Comparison of ENCODE assay signal across 20 mouse cellular contexts in the genomic region with DNA sequence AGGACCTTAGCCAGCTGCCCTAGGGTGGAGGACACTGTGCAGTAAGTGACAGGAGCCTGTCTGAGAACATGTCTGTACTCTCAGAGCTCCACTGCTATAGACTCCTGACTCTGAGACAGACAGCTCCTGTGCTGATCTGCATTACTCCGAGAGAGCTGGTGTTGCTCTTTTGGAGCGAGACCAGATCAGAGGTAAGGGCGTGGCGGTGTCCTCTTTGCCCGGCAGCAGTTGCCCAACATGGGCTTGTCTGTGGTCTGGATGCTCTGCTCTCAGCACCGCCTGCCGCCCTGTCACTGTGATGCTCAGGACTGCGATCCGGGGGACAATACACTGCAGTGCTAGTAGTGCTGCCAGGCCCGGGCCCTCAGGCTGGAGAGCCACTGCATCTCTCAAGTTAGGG. TPM values are rescaled to one million over a fixed set of nuclear protein-coding genes. Genes with fewer than 3 reads are reported as not detected.
DNase-seq lines count a peak whose midpoint lies in the region; ATAC-seq lines count a peak whose summit lies in the region.
"Had no signal": no experiment of that assay in that cellular context is flagged by ENCODE, and none has a peak within 500 bp of the region (broad histone marks: within the 10 kb centered on the region; RNA-seq: fewer than 3 reads in every experiment).

No protein-coding gene starts in this region.

- peak; percentile 93 for DNase-seq in heart, adult 11 months
- DNase-seq in heart, postnatal 25 days (ENCODE audit: low spot score) = no peak
- DNase-seq in lung, postnatal 36 days = no peak
- no peak for DNase-seq in urinary bladder, postnatal 36 days (ENCODE audit: low spot score in 2 of 2)
- DNase-seq: adrenal gland, postnatal 10 days; cerebellum, adult 11 months; cerebellum, postnatal 14 days; embryo, embryonic 11 days; kidney, adult 18-20 months; kidney, postnatal 25 days; layer of hippocampus, adult 9-11 months; thymus, postnatal 25 days had no signal

- H3K27ac ChIP-seq in lung, embryonic 16.5 days (ENCODE audit: low read length) = peak overlapping the region; percentile 20; the same call in 1 of the 2 replicates
- peak overlapping the region; percentile 86 for H3K27ac ChIP-seq in heart, embryonic 15.5 days
- H3K27ac ChIP-seq: hindbrain, embryonic 14.5 days; limb, embryonic 15.5 days; lung, embryonic 15.5 days; neural tube, embryonic 13.5 days had no signal

- no peak overlapping the region for H3K4me3 ChIP-seq in lung, embryonic 16.5 days (ENCODE audit: low read length)
- H3K4me3 ChIP-seq in heart, embryonic 15.5 days = no peak overlapping the region
- H3K4me3 ChIP-seq: limb, embryonic 15.5 days; lung, embryonic 15.5 days; neural tube, embryonic 13.5 days had no signal

- peaks cover 36% of the 10 kb centered on the region for H3K4me1 ChIP-seq in lung, embryonic 16.5 days (replicated peaks; ENCODE audit: control insufficient read depth, insufficient read depth, low read length)
- peaks cover 70% of the 10 kb centered on the region for H3K4me1 ChIP-seq in heart, embryonic 15.5 days (replicated peaks)

- no peak overlapping the region for H3K4me2 ChIP-seq in lung, embryonic 16.5 days (ENCODE audit: low read depth, low read length)
- peak overlapping the region; percentile 34 for H3K4me2 ChIP-seq in heart, embryonic 15.5 days
- H3K4me2 ChIP-seq: hindbrain, embryonic 14.5 days; limb, embryonic 15.5 days; lung, embryonic 15.5 days; neural tube, embryonic 13.5 days had no signal

- intact Hi-C loops in heart, postnatal 25 days (cut with DNase I) = loop anchor here (2.0 kb wide), 1 partner anchor 17 kb away; no protein-coding TSS in a partner anchor

- H3K36me3 ChIP-seq in lung, embryonic 16.5 days (ENCODE audit: control insufficient read depth, insufficient read depth, low read length) = no peaks in the 10 kb centered on the region
- H3K36me3 ChIP-seq in heart, embryonic 15.5 days = no peaks in the 10 kb centered on the region
- H3K36me3 ChIP-seq: limb, embryonic 15.5 days; lung, embryonic 15.5 days; neural tube, embryonic 13.5 days had no signal

- H3K9me3 ChIP-seq in lung, embryonic 16.5 days (ENCODE audit: control insufficient read depth, low read length) = no peaks in the 10 kb centered on the region
- no peaks in the 10 kb centered on the region for H3K9me3 ChIP-seq in heart, embryonic 15.5 days (replicated peaks)
- H3K9me3 ChIP-seq: limb, embryonic 15.5 days; lung, embryonic 15.5 days; neural tube, embryonic 13.5 days had no signal

- H3K27me3 ChIP-seq in lung, embryonic 16.5 days (ENCODE audit: control insufficient read depth, insufficient read depth, low read depth, low read length) = no peaks in the 10 kb centered on the region
- no peaks in the 10 kb centered on the region for H3K27me3 ChIP-seq in heart, embryonic 15.5 days
- H3K27me3 ChIP-seq: limb, embryonic 15.5 days; lung, embryonic 15.5 days; neural tube, embryonic 13.5 days had no signal

- 0 out of 2 replicates have a peak overlapping the region, but pooled peaks have one; percentile 7 for H3K9ac ChIP-seq in lung, embryonic 16.5 days (ENCODE audit: low read length)
- H3K9ac ChIP-seq in heart, embryonic 15.5 days = 0 out of 2 replicates have a peak overlapping the region, but pooled peaks have one; percentile 6
- H3K9ac ChIP-seq: hindbrain, embryonic 14.5 days; limb, embryonic 15.5 days; lung, embryonic 15.5 days; neural tube, embryonic 13.5 days had no signal

- no peak for ATAC-seq in lung, embryonic 16.5 days (ENCODE audit: low read depth)
- no peak for ATAC-seq in heart, embryonic 15.5 days (replicated peaks; ENCODE audit: insufficient number of reproducible peaks, insufficient read depth, low FRiP score, low read depth)
- peak; percentile 77 for ATAC-seq in megakaryocyte, adult 5-6 weeks (ENCODE audit: poor library complexity, severe bottlenecking)
- ATAC-seq: forebrain, embryonic 14.5 days had no signal

- WGBS in lung, embryonic 16.5 days = 71% methylated on average over 10 of the region's 10 CpGs
- WGBS in heart, embryonic 15.5 days = 51% methylated on average over 10 of the region's 10 CpGs

RNA-seq across cellular contexts. Expression of a gene that starts 19.4 kb away (rescaled TPM):
- 10 to 100 TPM; 82.7 to 84.0 TPM for total RNA-seq in heart, postnatal 25 days (2021)
- 15.7 and 19.3 TPM in 2 replicates for polyA plus RNA-seq in lung, embryonic 16.5 days (2015; fragmentation: Nextera tagmentation; extraction: Ambion mirVana)
- 14.1 and 15.9 TPM in 2 replicates for polyA plus RNA-seq in heart, embryonic 15.5 days (2015; fragmentation: Nextera tagmentation; extraction: Ambion mirVana)
- 30.8 and 32.9 TPM in 2 replicates for total RNA-seq in megakaryocyte, adult 5-6 weeks (2015)
- total RNA-seq in megakaryocyte, adult 5-6 weeks (2017) = 29.4 and 29.8 TPM in 2 replicates
